Mouse (Mus musculus) heart, adult 2 months (tissue): ENCODE measurements around the gene Fto.

Experiments
- CTCF ChIP-seq: fragments of 200-600 bp; IDR thresholded peaks from 2 replicates; pipeline ENCODE4 v1.8.1; 2022; ENCODE audit warnings: antibody characterized with exemption, mild to moderate bottlenecking, moderate library complexity
- EP300 ChIP-seq: fragments of 200-500 bp; IDR thresholded peaks from 2 replicates; pipeline ENCODE4 v1.6.1; 2011; ENCODE audit warnings: low read depth, low read length, control low read depth; ENCODE audit not compliant: insufficient read depth

- TF ChIP-seq CTCF, result no peak
- no peak for TF ChIP-seq EP300
Measured at GRCm38 (mm10) chr8:91318938-91319729, 5.8 kb downstream of the Fto start.
